Mouse (Mus musculus) ovary, adult 18-20 months (tissue): ENCODE data around the gene Pias4.

Experiments used
- DNase-seq: peaks from one replicate; pipeline ENCODE4 v3.0.0; 2022; ENCODE audit warnings: low spot score, mixed read lengths

Pias4 gene

DNA sequence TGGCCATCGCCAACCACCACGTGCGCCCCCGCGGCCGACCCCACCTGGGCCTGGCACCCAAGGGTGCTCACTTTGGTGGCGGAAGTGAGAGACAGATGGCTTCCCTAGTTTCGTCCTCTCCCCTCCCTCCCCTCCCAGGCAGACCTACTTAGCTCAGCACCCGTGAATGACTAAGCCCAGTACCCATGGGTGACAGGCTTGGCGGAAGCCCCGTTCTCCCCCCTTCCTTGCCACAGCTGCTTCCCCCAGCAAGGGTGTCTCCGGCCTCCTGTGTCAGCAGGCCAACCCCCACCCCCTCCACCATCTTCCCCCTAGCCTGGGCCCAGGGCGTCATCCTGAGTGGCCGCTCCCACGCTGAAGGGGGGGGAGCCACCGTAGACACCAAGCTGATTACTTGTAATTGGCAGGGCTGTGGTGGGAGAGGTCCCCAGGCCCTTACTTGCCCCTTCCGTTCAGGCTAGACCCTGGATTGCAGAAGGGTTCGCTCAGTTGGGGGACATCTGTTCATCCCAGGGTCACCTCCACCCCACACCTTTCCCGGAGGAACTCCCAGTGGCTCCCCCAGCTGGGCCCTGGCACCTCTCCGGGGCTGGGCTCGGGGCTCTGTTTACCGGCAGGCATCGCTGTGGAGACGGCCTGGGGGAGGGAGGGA, 29.5 kb downstream of the Pias4 start:
- DNase-seq: no peak

DNA sequence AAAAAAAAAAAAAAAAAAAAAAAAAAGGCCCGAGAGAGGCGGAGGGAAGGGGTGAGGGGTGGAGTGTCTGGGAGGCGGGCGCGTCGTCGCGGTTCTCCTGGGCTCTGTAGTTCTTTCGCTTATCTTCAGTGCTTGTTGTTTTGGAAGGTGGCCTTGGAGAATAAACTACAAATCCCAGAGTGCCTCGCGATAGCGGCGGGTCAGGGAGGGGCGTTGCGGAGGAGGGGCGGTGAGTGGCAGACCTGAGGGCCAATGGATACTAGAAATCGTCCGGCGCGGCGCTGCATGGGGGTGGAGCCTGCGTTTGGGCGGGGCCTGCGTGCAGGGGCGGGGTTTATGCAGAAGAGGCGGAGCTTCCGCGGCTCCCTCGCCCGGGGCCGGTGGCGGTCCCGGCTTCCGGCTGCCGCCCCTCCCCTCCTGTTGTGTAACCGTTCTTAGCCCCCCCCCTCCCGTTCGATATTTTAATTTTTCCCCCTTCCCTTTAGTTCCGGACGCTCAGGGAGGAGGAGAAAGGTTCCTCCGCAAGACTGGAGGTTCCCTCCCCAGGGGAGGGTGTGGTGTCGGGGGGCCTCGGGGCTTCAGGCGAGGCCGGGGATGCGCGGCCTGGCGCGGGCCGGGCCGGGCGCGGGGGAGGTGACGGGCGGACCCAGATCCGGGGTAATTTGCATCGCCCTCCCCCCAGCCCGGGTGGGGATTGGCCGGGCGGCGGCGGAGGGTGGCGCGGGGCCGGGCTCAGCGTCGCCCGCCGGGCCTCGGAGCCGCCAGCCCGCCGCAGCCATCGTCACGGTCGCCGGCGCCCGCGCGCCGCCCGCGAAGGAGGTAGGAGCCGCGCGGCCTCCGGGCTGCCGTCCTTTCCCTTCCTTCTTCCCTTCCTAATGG, 30.2 kb downstream of the Pias4 start:
- peak; percentile 98 for DNase-seq

DNA sequence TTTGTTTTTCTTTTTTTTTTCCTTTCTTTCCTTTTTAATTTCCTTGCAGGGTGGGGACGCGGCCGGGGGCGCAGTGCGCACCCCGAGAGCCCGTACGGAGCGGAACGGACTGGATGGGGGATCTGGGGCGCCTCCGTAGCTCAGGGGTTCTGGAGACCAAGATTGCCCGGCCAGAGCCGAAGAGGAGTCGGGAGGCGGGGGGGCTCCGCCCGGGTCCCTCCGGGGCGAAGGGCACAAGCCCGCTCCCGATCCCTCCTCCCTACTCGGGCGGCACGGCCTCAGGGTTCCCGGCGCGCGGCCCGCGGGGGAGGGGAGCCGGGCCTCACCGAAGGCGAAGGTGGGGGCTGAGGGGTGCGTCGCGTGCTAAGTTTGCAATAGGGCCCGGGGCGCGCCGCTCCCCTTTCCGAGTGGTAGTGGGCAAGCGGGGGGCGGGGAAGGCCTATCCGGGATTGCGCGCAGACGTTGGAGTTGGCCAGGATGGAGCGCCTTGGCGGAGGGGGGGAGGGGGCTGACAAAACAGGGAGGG, 31.0 kb downstream of the Pias4 start:
- peak; percentile 75 for DNase-seq

DNA sequence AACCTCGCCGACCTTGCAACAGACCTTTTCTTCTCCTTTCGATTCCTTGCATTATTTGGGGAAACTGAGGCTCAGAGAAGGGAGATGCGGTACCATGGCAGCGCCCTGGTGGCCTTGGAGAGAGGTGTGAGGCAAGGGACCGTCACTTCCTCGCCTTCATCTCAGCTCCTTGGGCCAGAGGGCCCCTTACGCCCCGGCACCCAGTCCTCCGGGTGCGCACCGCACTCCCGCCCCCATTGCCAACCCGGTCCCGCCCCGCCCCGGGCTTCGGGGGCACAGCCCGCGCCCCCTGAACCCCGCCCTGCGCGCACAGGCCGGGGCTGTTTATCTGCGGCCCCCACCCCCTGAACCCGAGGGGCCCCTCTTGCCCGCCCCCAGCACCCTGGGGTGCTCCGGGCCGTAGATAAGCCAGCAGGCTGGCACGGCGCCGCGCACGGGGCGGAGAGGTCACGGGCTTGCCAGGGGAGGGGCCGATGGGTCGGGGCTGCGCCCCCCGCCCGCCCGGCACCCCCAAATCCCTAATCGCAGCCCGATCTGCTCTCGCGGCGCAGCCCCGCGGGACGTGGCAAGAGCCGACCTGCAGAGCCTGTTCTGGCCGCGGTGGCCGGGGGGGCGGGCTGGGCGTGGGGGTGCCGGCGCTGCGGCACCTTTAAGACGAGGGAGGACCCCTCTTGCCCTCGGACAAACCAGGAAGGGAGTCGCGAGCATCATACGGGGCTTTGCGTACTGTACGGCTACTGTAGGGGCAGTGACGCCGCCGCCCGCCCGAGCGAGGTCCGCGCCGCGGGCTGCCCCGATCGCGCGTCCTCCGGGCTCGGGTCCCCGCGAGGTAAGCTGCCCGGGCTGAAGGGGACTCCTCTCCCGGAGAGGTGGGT, 31.7 kb downstream of the Pias4 start:
- peak; percentile 74 for DNase-seq

DNA sequence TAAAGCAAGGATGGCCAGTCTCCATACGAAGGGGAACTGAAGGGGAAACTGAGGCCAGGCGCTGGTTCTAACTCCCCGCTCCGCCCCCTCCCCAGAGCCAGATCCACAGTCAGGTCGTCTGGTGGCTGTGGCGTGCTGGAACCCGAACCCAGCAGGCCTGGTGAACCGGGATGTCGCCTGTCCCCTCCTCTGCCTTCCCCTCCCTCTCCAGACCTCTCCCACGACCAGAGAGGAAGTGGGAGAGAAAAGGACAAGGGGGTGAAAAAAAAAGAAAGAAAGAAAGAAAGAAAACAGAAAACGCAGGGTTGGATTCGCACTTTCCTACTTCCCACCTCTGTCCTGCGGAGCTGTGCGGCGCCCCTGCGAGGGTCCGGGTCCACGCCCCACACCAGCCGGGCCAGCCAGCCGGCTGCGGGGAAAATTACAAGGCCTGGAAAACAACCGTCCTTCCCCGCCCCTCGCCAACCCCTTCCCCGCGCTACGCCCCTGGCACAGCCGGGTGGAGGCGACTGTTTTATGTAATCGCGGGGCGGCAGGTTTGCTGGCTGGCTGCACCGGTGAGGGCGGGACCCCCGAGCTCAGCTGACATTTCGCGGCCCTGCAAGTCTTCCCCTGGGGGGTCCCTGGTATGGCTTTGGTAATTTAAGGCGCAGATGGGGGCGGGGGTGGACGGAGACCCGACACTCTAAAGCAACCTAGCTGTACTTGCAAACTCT, 32.6 kb downstream of the Pias4 start, which contains the start of gene Zbtb7a:
Gene Zbtb7a (plus strand): TSS at position 255 of the 716 bp plus-strand sequence.
- no peak for DNase-seq

DNA sequence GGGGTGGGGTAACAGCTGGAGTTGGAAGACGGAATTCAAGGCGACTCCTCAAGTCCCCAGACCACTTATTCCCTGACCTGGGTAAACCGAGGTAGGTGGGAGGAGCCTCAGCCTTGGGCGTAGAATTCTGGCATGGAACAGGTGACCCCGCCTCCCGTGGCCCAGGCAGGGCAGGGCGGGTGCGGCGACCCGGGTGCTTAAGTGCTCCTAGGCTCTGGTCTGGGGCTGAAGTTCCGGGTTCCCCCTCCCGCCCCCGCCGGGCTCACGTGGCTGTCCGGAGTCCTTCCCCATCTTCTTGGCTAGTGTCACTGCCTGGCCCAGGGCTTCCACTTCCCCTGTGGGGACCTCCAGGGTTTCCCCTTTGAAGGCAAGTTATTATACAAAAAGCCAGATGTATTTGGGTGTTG, 33.5 kb downstream of the Pias4 start:
- DNase-seq: peak; percentile 45

DNA sequence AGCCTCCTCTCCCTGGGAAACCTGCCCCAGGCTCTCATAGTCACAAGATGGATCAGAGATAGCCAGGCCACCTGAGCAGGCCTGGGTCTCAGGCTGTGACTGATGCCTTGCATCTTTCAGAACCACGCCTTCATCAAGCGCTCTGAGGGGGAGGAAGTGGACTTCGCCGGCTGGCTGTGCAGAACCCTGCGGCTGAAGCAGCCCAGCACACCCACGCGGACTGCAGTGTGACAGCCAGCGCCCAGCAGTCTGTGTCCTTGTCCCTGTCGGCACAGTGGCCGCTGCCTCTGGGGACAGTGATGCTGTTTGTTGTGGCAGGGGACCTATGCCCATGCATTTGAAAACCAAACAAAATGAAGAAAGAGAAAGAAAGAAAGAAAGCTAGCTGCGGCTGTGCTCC, 44.2 kb downstream of the Pias4 start:
- no peak for DNase-seq

DNA sequence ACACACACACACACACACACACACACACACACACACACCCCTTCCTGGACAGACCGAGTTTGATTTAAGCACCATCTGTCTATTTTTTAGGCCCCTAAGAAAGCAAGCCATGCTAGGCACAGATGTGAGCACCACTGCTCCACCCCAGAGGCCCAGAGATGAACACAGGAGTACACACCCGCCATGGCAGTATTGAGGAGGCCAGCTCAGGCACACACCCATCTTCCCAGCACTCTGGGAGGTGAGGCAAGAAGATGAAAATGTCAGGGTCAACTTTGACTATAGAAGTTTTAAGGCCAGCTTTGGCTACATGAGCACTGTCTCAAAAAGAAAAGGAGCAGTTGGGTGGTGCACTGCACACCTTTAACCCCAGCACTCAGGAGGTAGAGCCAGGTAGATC, 44.8 kb downstream of the Pias4 start:
- DNase-seq: no peak

DNA sequence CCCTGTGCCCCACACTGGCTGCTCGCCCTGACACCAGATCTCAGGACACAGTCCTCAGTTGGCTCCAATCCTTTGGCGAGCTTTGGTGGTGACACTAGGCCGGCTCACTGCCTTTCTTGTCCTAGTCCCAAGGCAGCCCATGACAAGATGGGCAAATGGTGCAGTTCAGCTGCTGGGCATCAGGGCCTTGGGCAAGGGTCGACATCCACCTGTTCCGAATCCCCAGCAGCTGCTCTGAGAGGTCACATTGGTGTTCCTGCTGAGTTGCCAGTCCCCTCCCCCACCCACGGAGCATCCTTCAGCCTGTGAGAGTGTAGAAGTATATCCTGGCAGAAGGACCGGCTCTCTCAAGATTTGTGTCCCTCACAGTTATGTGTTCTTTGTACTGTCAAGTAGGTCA, 47.1 kb downstream of the Pias4 start:
- DNase-seq: no peak

DNA sequence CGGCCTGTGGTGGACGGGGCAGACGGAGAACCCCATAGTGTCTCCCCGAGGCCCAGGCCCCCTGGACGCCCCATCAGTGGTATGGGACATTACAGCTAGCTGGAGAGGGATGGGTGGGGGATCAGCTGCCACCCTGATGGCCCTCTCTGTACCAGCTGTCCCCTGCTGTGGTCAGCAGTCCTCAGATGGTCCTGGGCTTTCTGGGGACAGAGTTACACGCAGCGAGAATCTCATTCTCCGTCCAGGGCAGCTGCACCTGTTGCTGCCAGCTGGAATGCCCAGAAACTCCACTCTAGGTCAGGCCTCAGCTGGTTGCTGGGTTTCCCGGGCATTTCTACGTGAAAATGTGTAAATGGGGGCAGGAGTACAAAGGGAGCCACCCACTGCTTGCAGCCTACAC, 48.1 kb downstream of the Pias4 start:
- DNase-seq: no peak

DNA sequence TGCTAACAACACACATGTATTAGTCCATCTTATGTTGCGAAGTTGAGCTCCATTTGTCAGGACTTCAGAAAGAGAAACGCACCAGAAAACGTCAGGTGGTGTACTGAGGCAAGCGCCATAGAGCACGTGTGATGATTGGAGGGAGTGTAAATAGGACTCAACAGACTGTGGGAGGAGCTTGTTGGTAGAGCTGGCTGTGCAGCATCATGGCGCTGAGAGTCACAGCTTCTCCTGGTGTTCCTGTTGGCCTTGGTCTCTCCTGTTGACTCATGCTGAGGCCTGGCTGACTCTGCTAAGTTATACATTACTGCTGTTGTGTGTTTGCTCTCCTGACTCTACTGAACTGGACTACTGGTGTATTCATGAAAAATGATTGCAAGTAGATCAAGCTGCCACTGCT, 54.8 kb downstream of the Pias4 start:
- DNase-seq: no peak

DNA sequence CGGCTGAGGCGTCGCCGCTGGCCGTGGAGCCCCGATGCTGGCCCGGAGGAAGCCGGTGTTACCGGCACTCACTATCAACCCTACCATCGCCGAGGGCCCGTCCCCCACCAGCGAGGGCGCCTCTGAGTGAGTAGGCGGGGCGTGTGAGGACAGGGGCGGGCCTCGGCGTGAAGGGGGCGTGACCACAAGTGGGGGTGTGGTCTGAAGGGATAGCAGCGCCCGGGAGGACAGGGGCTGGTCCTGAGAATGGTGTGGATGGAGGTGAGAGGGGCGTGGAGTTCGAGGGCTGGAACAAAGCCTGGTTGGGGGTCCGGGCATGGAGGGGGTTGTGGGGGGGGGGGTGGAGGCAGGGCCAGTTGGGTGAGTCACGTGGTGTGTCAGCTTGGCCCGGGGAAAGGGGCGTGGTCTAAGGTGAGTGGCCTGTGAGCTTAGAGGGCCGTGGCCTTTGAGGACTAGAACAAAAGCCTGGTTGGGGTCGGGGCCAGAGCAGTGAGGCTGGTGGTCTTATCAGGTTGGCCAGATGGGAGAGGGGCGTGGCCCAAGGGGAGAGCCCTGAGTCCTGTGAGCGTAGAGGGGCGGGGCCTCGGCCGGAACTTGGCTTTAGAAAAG, 61.5 kb downstream of the Pias4 start:
- peak; percentile 71 for DNase-seq

DNA sequence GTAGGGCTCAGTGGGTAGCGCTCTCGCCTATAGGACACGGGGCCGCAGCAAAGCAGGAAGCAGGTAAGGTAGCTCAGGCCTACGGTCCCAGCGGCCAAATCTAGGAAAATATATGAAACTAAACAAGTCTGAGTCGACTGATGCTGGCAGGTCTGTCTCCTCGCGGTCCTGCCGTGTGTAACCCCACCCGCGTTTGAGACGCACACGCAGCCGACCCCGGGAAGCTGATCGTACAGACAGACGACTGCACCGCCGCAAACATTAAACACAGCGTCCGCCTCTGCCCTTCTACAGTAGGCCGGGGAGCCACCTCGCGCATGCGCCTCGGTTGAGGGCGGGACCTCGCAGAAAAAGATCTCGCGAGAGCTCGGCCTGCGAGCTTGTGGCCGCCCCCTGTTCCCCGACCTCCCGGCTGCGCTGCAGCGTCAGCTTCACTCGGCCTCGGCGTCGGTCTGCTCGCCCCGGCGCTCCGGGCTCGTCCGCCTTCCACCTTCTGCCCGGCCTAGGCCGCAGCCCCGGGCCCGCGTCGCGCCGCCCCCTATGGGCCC, 62.1 kb downstream of the Pias4 start, which contains the start of gene Map2k2:
Gene Map2k2 (plus strand): TSS at position 351 of the 548 bp plus-strand sequence.
- DNase-seq: peak; percentile 96
